Mouse (Mus musculus) CD4-positive, CD25-positive, alpha-beta regulatory T cell (primary cell): ENCODE measurements around the gene Mier2. TPM values are rescaled to one million over a fixed set of nuclear protein-coding genes. Genes with fewer than 3 reads are reported as not detected.

ENCODE experiments used
- polyA plus RNA-seq: library from polyadenylated mRNA; unstranded; fragments of 100-300 nt; shearing (Covaris generic); gene quantifications from one replicate; pipeline ENCODE4 v1.2.1, GENCODE M21; 2017

Gene Mier2
- polyA plus RNA-seq = 51.5 TPM

GRCm38 (mm10) chr10:79554330-79555237, at the start of gene Mier2:
Gene Mier2 (minus strand): TSS chr10:79555199.

GRCm38 (mm10) chr10:79587061-79587751, 32.2 kb upstream of the Mier2 start, which contains the start of gene Theg:
Gene Theg (minus strand): TSS chr10:79587331.

GRCm38 (mm10) chr10:79533126-79533911, 21.7 kb downstream of the Mier2 start, which contains the start of gene Plpp2:
Gene Plpp2 (minus strand): TSS chr10:79533796.

Other genes starting within 250 kb of the Mier2 start
- 0.08 TPM for gene Vmn2r82, start 198.7 kb downstream of the Mier2 start, polyA plus RNA-seq
- gene Vmn2r83, start 86.5 kb downstream of the Mier2 start, polyA plus RNA-seq = 0.08 TPM
- gene Plpp2, start 21.4 kb downstream of the Mier2 start, polyA plus RNA-seq = 3.9 TPM
- not detected for gene Theg, start 32.1 kb upstream of the Mier2 start, polyA plus RNA-seq
- gene C2cd4c, start 58.8 kb upstream of the Mier2 start, polyA plus RNA-seq = 0.05 TPM
- not detected for gene Shc2, start 82.7 kb upstream of the Mier2 start, polyA plus RNA-seq
- not detected for gene Odf3l2, start 90.5 kb upstream of the Mier2 start, polyA plus RNA-seq
- gene Madcam1, start 109.4 kb upstream of the Mier2 start, polyA plus RNA-seq = not detected
- gene Tpgs1, start 114.2 kb upstream of the Mier2 start, polyA plus RNA-seq = 53.8 TPM
- gene Cdc34, start 127.0 kb upstream of the Mier2 start, polyA plus RNA-seq = 90.7 TPM
- 0.91 TPM for gene Gzmm, start 133.8 kb upstream of the Mier2 start, polyA plus RNA-seq
- 261 TPM for gene Bsg, start 149.3 kb upstream of the Mier2 start, polyA plus RNA-seq
- gene Hcn2, start 161.4 kb upstream of the Mier2 start, polyA plus RNA-seq = 0.14 TPM
- gene Polrmt, start 191.4 kb upstream of the Mier2 start, polyA plus RNA-seq = 55.8 TPM
- 0.45 TPM for gene Fgf22, start 199.9 kb upstream of the Mier2 start, polyA plus RNA-seq
- 61.1 TPM for gene Rnf126, start 211.8 kb upstream of the Mier2 start, polyA plus RNA-seq
- gene Fstl3, start 222.1 kb upstream of the Mier2 start, polyA plus RNA-seq = 0.29 TPM
- not detected for gene Prss57, start 235.8 kb upstream of the Mier2 start, polyA plus RNA-seq
- 1.6 TPM for gene Palm, start 238.4 kb upstream of the Mier2 start, polyA plus RNA-seq